Mouse (Mus musculus) small intestine, adult 2 months (tissue): Measurements from ENCODE around the gene Pard3. TPM values are rescaled to one million over a fixed set of nuclear protein-coding genes. Genes with fewer than 3 reads are reported as not detected.

Experiments
- H3K27ac ChIP-seq: fragments of 200-500 bp; 2 replicates; pipeline ENCODE4 v1.5.1; 2012; ENCODE audit warnings: low read depth, low read length, control low read depth, inconsistent platforms; ENCODE audit not compliant: insufficient read depth
- H3K27me3 ChIP-seq: fragments of 200-500 bp; 2 replicates; pipeline ENCODE4 v1.6.1; 2012; ENCODE audit warnings: mild to moderate bottlenecking, moderate library complexity, low read length, inconsistent platforms; ENCODE audit not compliant: control insufficient read depth, insufficient read depth
- H3K36me3 ChIP-seq: fragments of 200-500 bp; 2 replicates; pipeline ENCODE4 v1.6.1; 2012; ENCODE audit warnings: mild to moderate bottlenecking, low read length, control low read depth, inconsistent platforms; ENCODE audit not compliant: control insufficient read depth, insufficient read depth
- H3K4me1 ChIP-seq: fragments of 200-500 bp; 2 replicates; pipeline ENCODE4 v1.6.1; 2012; ENCODE audit warnings: low read length, inconsistent platforms, mixed read lengths; ENCODE audit not compliant: control insufficient read depth, insufficient read depth, insufficient read length
- H3K4me3 ChIP-seq: fragments of 200-500 bp; 2 replicates; pipeline ENCODE4 v1.5.1; 2012; ENCODE audit warnings: low read depth, mild to moderate bottlenecking, control low read depth, inconsistent platforms, low read length, moderate library complexity
- CTCF ChIP-seq: fragments of 200-500 bp; IDR thresholded peaks from 2 replicates; pipeline ENCODE4 v1.5.1; 2012; ENCODE audit warnings: low read depth, mild to moderate bottlenecking, control low read depth, inconsistent platforms, low read length, moderate library complexity, mixed read lengths; ENCODE audit not compliant: insufficient replicate concordance, insufficient read length; ENCODE audit errors: extremely low read depth
- POLR2A ChIP-seq: fragments of 200-500 bp; IDR thresholded peaks from 2 replicates; pipeline ENCODE4 v1.6.1; 2012; ENCODE audit warnings: low read depth, mild to moderate bottlenecking, control low read depth, inconsistent platforms, low read length, moderate library complexity
- WGBS: fragments of 180-500 bp; shearing (Covaris S2); methylation state at CpG from one replicate; pipeline ENCODE4 v1.1.7; 2018; 5-methylcytosine and 5-hydroxymethylcytosine counted together
- polyA plus RNA-seq: library from polyadenylated mRNA; depleted of rRNA; stranded (reverse); fragments of >200 nt; gene quantifications from 2 replicates; pipeline ENCODE4 v1.2.3, GENCODE M21; 2012

The Pard3 gene
- polyA plus RNA-seq, 1 experiment = 52.9 TPM

- Histone ChIP-seq H3K4me1 (no peaks in the 10 kb centered on the region), H3K27me3 (no peaks in the 10 kb centered on the region), H3K27ac (no peak overlapping the region), H3K36me3 (no peaks in the 10 kb centered on the region), H3K4me3 (no peak overlapping the region)
- no peak for TF ChIP-seq POLR2A
- TF ChIP-seq CTCF = no peak
These were observed 2.8 kb downstream of the Pard3 start for GRCm38 (mm10) chr8:127066501-127066900.

- H3K4me1 ChIP-seq = peaks cover 6% of the 10 kb centered on the region; the same call in 1 of the 2 replicates
- no peak overlapping the region for H3K27ac ChIP-seq
- TF ChIP-seq POLR2A = no peak
- no peak for TF ChIP-seq CTCF
- H3K27me3 ChIP-seq = no peaks in the 10 kb centered on the region
- H3K36me3 ChIP-seq = no peaks in the 10 kb centered on the region
- 81% methylated on average over 3 of the region's 3 CpGs for WGBS
- no peak overlapping the region for H3K4me3 ChIP-seq
These were observed 5.0 kb downstream of the Pard3 start for GRCm38 (mm10) chr8:127068719-127069118.

GRCm38 (mm10) chr8:127070225-127070624 is 6.5 kb downstream of the Pard3 start:
- Histone ChIP-seq H3K4me3 (no peak overlapping the region), H3K4me1 (peaks cover 15% of the 10 kb centered on the region; the same call in 1 of the 2 replicates), H3K27me3 (no peaks in the 10 kb centered on the region), H3K27ac (no peak overlapping the region), H3K36me3 (no peaks in the 10 kb centered on the region)
- 70% methylated on average over 3 of the region's 3 CpGs for WGBS
- TF ChIP-seq CTCF (no peak), POLR2A (no peak)

- Histone ChIP-seq H3K4me1 (peaks cover 25% of the 10 kb centered on the region; the same call in 1 of the 2 replicates), H3K4me3 (no peak overlapping the region), H3K36me3 (no peaks in the 10 kb centered on the region), H3K27me3 (no peaks in the 10 kb centered on the region), H3K27ac (no peak overlapping the region)
- TF ChIP-seq POLR2A = no peak
- no peak for TF ChIP-seq CTCF
- WGBS = 53% methylated on average over 5 of the region's 5 CpGs
These were observed 9.4 kb downstream of the Pard3 start for GRCm38 (mm10) chr8:127073052-127073618.

- Histone ChIP-seq H3K27me3 (no peaks in the 10 kb centered on the region), H3K4me1 (peaks cover 29% of the 10 kb centered on the region; the same call in 1 of the 2 replicates), H3K36me3 (no peaks in the 10 kb centered on the region), H3K27ac (peak overlapping the region; percentile 93), H3K4me3 (peak overlapping the region; percentile 65)
- TF ChIP-seq POLR2A = no peak
- no peak for TF ChIP-seq CTCF
- WGBS = 24% methylated on average over 7 of the region's 7 CpGs
These were observed 12.8 kb downstream of the Pard3 start for GRCm38 (mm10) chr8:127076511-127076910.

- WGBS = 75% methylated on average over 5 of the region's 5 CpGs
- TF ChIP-seq CTCF (no peak), POLR2A (no peak)
These were observed 15.6 kb downstream of the Pard3 start for GRCm38 (mm10) chr8:127079244-127079805.

GRCm38 (mm10) chr8:127081297-127081696 is 17.6 kb downstream of the Pard3 start:
- 63% methylated on average over 3 of the region's 3 CpGs for WGBS
- Histone ChIP-seq H3K27me3 (no peaks in the 10 kb centered on the region), H3K4me1 (peaks cover 14% of the 10 kb centered on the region; the same call in 1 of the 2 replicates), H3K4me3 (no peak overlapping the region), H3K27ac (no peak overlapping the region), H3K36me3 (no peaks in the 10 kb centered on the region)
- TF ChIP-seq CTCF (no peak), POLR2A (no peak)

More at GRCm38 (mm10) chr8:127079244-127079805, 15.6 kb downstream of the Pard3 start:
- Histone ChIP-seq H3K4me3 (no peak overlapping the region), H3K27me3 (no peaks in the 10 kb centered on the region), H3K4me1 (peaks cover 20% of the 10 kb centered on the region; the same call in 1 of the 2 replicates), H3K27ac (no peak overlapping the region), H3K36me3 (no peaks in the 10 kb centered on the region)
